ENCODE assay signal across 8 mouse cellular contexts in the genomic region with DNA sequence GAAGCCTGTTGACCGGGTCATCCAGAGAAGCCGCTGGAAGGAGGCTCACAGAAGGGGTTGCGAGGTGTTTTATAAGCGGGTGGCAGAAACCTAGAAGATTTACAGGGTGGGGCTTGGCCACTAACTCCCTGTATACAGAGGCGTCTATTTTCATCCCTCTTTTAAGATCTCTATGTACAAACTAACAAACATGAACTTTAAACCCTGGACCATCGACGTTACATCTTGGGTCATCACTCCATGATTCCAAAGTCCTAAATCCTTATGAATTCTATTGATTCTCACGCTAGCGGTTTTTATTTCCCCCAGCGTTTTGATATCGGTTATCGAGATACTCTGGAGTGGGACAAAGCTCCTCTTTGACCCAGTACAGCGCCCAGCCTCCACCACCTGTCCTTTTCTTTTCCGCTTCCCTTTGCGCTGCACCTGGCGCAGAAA. TPM values are rescaled to one million over a fixed set of nuclear protein-coding genes. Genes with fewer than 3 reads are reported as not detected.
A peak's percentile ranks its signal among the peaks of the same experiment; 100 is the strongest.
DNase-seq lines count a peak whose midpoint lies in the region; ATAC-seq and TF ChIP-seq lines count a peak whose summit lies in the region.

No protein-coding gene starts in this region.

- no peaks in the 10 kb centered on the region for H3K36me3 ChIP-seq in kidney, postnatal 0 days (ENCODE audit: insufficient read depth, low read length)
- H3K36me3 ChIP-seq in embryonic facial prominence, embryonic 11.5 days (replicated peaks; ENCODE audit: control insufficient read depth, insufficient read depth, low read depth, low read length): no peaks in the 10 kb centered on the region
- H3K36me3 ChIP-seq in hindbrain, embryonic 15.5 days: no peaks in the 10 kb centered on the region
- H3K36me3 ChIP-seq in midbrain, embryonic 15.5 days (replicated peaks): no peaks in the 10 kb centered on the region

- H3K4me3 ChIP-seq in kidney, postnatal 0 days (replicated peaks; ENCODE audit: low read depth, low read length): peak overlapping the region; percentile 60
- H3K4me3 ChIP-seq in embryonic facial prominence, embryonic 11.5 days (ENCODE audit: low read depth, low read length): peak overlapping the region; percentile 58
- peak overlapping the region; percentile 54 for H3K4me3 ChIP-seq in hindbrain, embryonic 15.5 days
- peak overlapping the region; percentile 68 for H3K4me3 ChIP-seq in midbrain, embryonic 15.5 days

- H3K9me3 ChIP-seq in kidney, postnatal 0 days (replicated peaks; ENCODE audit: low read length): no peaks in the 10 kb centered on the region
- H3K9me3 ChIP-seq in embryonic facial prominence, embryonic 11.5 days (replicated peaks; ENCODE audit: control insufficient read depth, low read length): no peaks in the 10 kb centered on the region
- H3K9me3 ChIP-seq in hindbrain, embryonic 15.5 days: no peaks in the 10 kb centered on the region
- H3K9me3 ChIP-seq in midbrain, embryonic 15.5 days: no peaks in the 10 kb centered on the region

- H3K4me1 ChIP-seq in kidney, postnatal 0 days (replicated peaks; ENCODE audit: insufficient read depth, low read length): no peaks in the 10 kb centered on the region; the same call in 1 of the 2 replicates
- H3K4me1 ChIP-seq in embryonic facial prominence, embryonic 11.5 days (ENCODE audit: control insufficient read depth, insufficient read depth, low read length): no peaks in the 10 kb centered on the region; the same call in 1 of the 2 replicates
- peaks cover 15% of the 10 kb centered on the region for H3K4me1 ChIP-seq in hindbrain, embryonic 15.5 days (replicated peaks)
- peaks cover 4% of the 10 kb centered on the region; the same call in 1 of the 2 replicates for H3K4me1 ChIP-seq in midbrain, embryonic 15.5 days

- H3K4me2 ChIP-seq in kidney, postnatal 0 days (ENCODE audit: low read length): peak overlapping the region; percentile 97
- peak overlapping the region; percentile 99 for H3K4me2 ChIP-seq in embryonic facial prominence, embryonic 11.5 days (ENCODE audit: low read depth, low read length)
- peak overlapping the region; percentile 71 for H3K4me2 ChIP-seq in hindbrain, embryonic 15.5 days
- H3K4me2 ChIP-seq in midbrain, embryonic 15.5 days: peak overlapping the region; percentile 92

- DNase-seq in kidney, postnatal 0 days (ENCODE audit: low spot score): no peak
- no peak for DNase-seq in kidney, adult 8-10 months
- DNase-seq in embryonic facial prominence, embryonic 11.5 days (ENCODE audit: low spot score): no peak
- no peak for DNase-seq in testis, postnatal 14 days (ENCODE audit: low spot score)
- DNase-seq in T-cell, adult 2 months (ENCODE audit: low spot score): no peak
- DNase-seq in thymus, adult 18-20 months: no peak

- H3K27ac ChIP-seq in kidney, postnatal 0 days: no peak overlapping the region
- H3K27ac ChIP-seq in embryonic facial prominence, embryonic 11.5 days (replicated peaks; ENCODE audit: low read depth, low read length): no peak overlapping the region
- peak overlapping the region; percentile 70; the same call in 1 of the 2 replicates for H3K27ac ChIP-seq in hindbrain, embryonic 15.5 days (replicated peaks)
- no peak overlapping the region for H3K27ac ChIP-seq in midbrain, embryonic 15.5 days

- peak; percentile 5; the same call in 1 of the 2 replicates for ATAC-seq in kidney, postnatal 0 days (replicated peaks; ENCODE audit: low FRiP score, low read depth)
- no peak for ATAC-seq in embryonic facial prominence, embryonic 11.5 days (replicated peaks; ENCODE audit: insufficient number of reproducible peaks, low FRiP score, low TSS enrichment, low read depth)
- no peak; the same call in 1 of the 2 replicates for ATAC-seq in hindbrain, embryonic 15.5 days (ENCODE audit: low FRiP score, low read depth)
- peak; percentile 32 for ATAC-seq in midbrain, embryonic 15.5 days (replicated peaks)

- WGBS in kidney, postnatal 0 days: 3% methylated on average over 16 of the region's 16 CpGs
- 10% methylated on average over 16 of the region's 16 CpGs for WGBS in embryonic facial prominence, embryonic 11.5 days
- WGBS in hindbrain, embryonic 15.5 days: 11% methylated on average over 16 of the region's 16 CpGs
- WGBS in midbrain, embryonic 15.5 days: 11% methylated on average over 16 of the region's 16 CpGs

- no peak for TF ChIP-seq CTCF in kidney, postnatal 0 days (IDR thresholded peaks at IDR 0.05; ENCODE audit: low read depth)

- peaks cover 12% of the 10 kb centered on the region; the same call in 1 of the 2 replicates for H3K27me3 ChIP-seq in kidney, postnatal 0 days (ENCODE audit: insufficient read depth, low read length)
- peaks cover 31% of the 10 kb centered on the region for H3K27me3 ChIP-seq in embryonic facial prominence, embryonic 11.5 days (ENCODE audit: control insufficient read depth, insufficient read depth, low read length)
- H3K27me3 ChIP-seq in hindbrain, embryonic 15.5 days: peaks cover 36% of the 10 kb centered on the region
- H3K27me3 ChIP-seq in midbrain, embryonic 15.5 days (replicated peaks): peaks cover 36% of the 10 kb centered on the region

- H3K9ac ChIP-seq in kidney, postnatal 0 days (ENCODE audit: low read depth, low read length): peak overlapping the region; percentile 59
- H3K9ac ChIP-seq in embryonic facial prominence, embryonic 11.5 days (replicated peaks; ENCODE audit: low read length): peak overlapping the region; percentile 68; the same call in 1 of the 2 replicates
- peak overlapping the region; percentile 59 for H3K9ac ChIP-seq in hindbrain, embryonic 15.5 days
- H3K9ac ChIP-seq in midbrain, embryonic 15.5 days: peak overlapping the region; percentile 79

RNA-seq across cellular contexts. Expression of a gene that starts 0.8 kb away (rescaled TPM):
- 13.8 and 16.9 TPM in 2 replicates for polyA plus RNA-seq in kidney, postnatal 0 days (2015; fragmentation: Nextera tagmentation; extraction: Ambion mirVana)
- 1.4 and 1.8 TPM in 2 replicates for polyA plus RNA-seq in embryonic facial prominence, embryonic 11.5 days (2014; fragmentation: Nextera tagmentation; extraction: Ambion mirVana)
- 22.7 and 25.9 TPM in 2 replicates for polyA plus RNA-seq in hindbrain, embryonic 15.5 days (2015; fragmentation: Nextera tagmentation; extraction: Ambion mirVana)
- polyA plus RNA-seq in midbrain, embryonic 15.5 days (2015; fragmentation: Nextera tagmentation; extraction: Ambion mirVana): 26.3 and 26.7 TPM in 2 replicates

RNA-seq across cellular contexts. Expression of a gene that starts 36.8 kb away (rescaled TPM):
- 18.7 and 22.2 TPM in 2 replicates for polyA plus RNA-seq in kidney, postnatal 0 days (2015; fragmentation: Nextera tagmentation; extraction: Ambion mirVana)
- polyA plus RNA-seq in embryonic facial prominence, embryonic 11.5 days (2014; fragmentation: Nextera tagmentation; extraction: Ambion mirVana): 20.5 and 21.3 TPM in 2 replicates
- polyA plus RNA-seq in hindbrain, embryonic 15.5 days (2015; fragmentation: Nextera tagmentation; extraction: Ambion mirVana): 12.3 and 12.5 TPM in 2 replicates
- 12.3 and 13.5 TPM in 2 replicates for polyA plus RNA-seq in midbrain, embryonic 15.5 days (2015; fragmentation: Nextera tagmentation; extraction: Ambion mirVana)

RNA-seq across cellular contexts. Expression of a gene that starts 58.0 kb away (rescaled TPM):
- polyA plus RNA-seq in kidney, postnatal 0 days (2015; fragmentation: Nextera tagmentation; extraction: Ambion mirVana): 825 and 954 TPM in 2 replicates
- polyA plus RNA-seq in embryonic facial prominence, embryonic 11.5 days (2014; fragmentation: Nextera tagmentation; extraction: Ambion mirVana): 445 and 455 TPM in 2 replicates
- polyA plus RNA-seq in hindbrain, embryonic 15.5 days (2015; fragmentation: Nextera tagmentation; extraction: Ambion mirVana): 459 and 497 TPM in 2 replicates
- 406 and 430 TPM in 2 replicates for polyA plus RNA-seq in midbrain, embryonic 15.5 days (2015; fragmentation: Nextera tagmentation; extraction: Ambion mirVana)

RNA-seq across cellular contexts. Expression of a gene that starts 58.2 kb away (rescaled TPM):
- polyA plus RNA-seq in kidney, postnatal 0 days (2015; fragmentation: Nextera tagmentation; extraction: Ambion mirVana): 62.6 and 65.1 TPM in 2 replicates
- polyA plus RNA-seq in embryonic facial prominence, embryonic 11.5 days (2014; fragmentation: Nextera tagmentation; extraction: Ambion mirVana): 74.8 and 78.4 TPM in 2 replicates
- polyA plus RNA-seq in hindbrain, embryonic 15.5 days (2015; fragmentation: Nextera tagmentation; extraction: Ambion mirVana): 74.3 and 77.3 TPM in 2 replicates
- polyA plus RNA-seq in midbrain, embryonic 15.5 days (2015; fragmentation: Nextera tagmentation; extraction: Ambion mirVana): 74.4 and 74.5 TPM in 2 replicates

Comparison
In these comparisons a context has a peak if more than half of its experiments do, and no peak if none do; other contexts are left out.
1. ATAC-seq: peak in kidney, postnatal 0 days (single experiment) and midbrain, embryonic 15.5 days (single experiment); none in embryonic facial prominence, embryonic 11.5 days (single experiment) and hindbrain, embryonic 15.5 days (single experiment).
2. Peak in every context shown above with its lines, with median percentiles within 50 percentile points of each other: H3K4me2 ChIP-seq, H3K4me3 ChIP-seq and H3K9ac ChIP-seq.